ENCODE assay signal across 8 mouse cellular contexts in the genomic region with DNA sequence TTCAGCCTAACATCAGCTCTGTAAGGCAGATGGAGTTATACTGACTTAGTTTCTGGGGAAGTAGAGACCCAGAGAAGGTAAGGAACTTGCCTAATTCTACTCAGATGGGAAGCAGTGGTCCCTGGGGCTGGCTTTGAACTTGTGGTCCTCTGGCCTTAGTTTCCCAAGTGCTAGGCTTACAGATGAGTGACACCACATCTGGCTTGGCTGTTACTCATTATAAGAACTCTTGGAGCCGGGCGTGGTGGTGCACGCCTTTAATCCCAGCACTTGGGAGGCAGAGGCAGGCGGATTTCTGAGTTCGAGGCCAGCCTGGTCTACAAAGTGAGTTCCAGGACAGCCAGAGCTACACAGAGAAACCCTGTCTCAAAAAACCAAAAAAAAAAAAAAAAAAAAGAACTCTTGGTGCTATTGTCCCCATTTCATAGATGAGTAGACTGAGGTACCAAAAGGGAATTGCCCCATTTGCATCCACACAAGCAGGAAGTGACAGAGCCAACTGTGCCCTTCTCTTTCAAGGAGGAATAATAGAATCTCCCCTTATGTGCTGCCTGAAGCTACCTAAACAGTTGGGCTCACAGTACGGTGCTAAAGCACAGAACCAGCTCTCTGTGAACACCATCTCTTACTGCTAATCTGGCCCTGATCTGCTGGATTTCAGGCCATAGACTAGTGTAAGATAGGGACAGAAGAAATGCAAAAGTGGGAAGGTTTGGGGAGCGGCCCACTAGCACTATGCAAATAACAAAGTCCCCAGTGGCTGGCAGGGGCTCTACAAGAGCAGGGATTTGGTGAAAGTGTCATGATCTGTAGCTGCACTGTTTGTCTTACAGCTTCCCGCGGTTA. TPM values are rescaled to one million over a fixed set of nuclear protein-coding genes. Genes with fewer than 3 reads are reported as not detected.
A peak's percentile ranks its signal among the peaks of the same experiment; 100 is the strongest.
DNase-seq lines count a peak whose midpoint lies in the region; ATAC-seq and TF ChIP-seq lines count a peak whose summit lies in the region.
"Had no signal": no experiment of that assay in that cellular context is flagged by ENCODE, and none has a peak within 500 bp of the region (broad histone marks: within the 10 kb centered on the region; RNA-seq: fewer than 3 reads in every experiment).

No protein-coding gene starts in this region.

- H3K9ac ChIP-seq in intestine, embryonic 16.5 days (ENCODE audit: low read depth, low read length) = peak overlapping the region; percentile 39
- no peak overlapping the region for H3K9ac ChIP-seq in midbrain, postnatal 0 days (replicated peaks; ENCODE audit: low read length, poor library complexity, severe bottlenecking)

- H3K36me3 ChIP-seq in intestine, embryonic 16.5 days (ENCODE audit: control insufficient read depth, insufficient read depth, low read length) = no peaks in the 10 kb centered on the region
- no peaks in the 10 kb centered on the region for H3K36me3 ChIP-seq in midbrain, postnatal 0 days (ENCODE audit: insufficient read depth, low read length)

- DNase-seq in layer of hippocampus, adult 2 months (ENCODE audit: low spot score in 2 of 2) = no peak
- DNase-seq in layer of hippocampus, adult 11-12 months (ENCODE audit: low spot score) = no peak
- DNase-seq in midbrain, postnatal 0 days (ENCODE audit: low spot score) = no peak
- DNase-seq in urinary bladder, postnatal 10 days (ENCODE audit: low spot score) = no peak
- no peak for DNase-seq in T-cell, adult 2 months (ENCODE audit: low spot score)
- DNase-seq: cerebellum, postnatal 10 days had no signal

- no peaks in the 10 kb centered on the region for H3K27me3 ChIP-seq in intestine, embryonic 16.5 days (replicated peaks; ENCODE audit: control insufficient read depth, insufficient read depth, low read length)
- no peaks in the 10 kb centered on the region for H3K27me3 ChIP-seq in midbrain, postnatal 0 days (ENCODE audit: insufficient read depth, low read length)

- no peaks in the 10 kb centered on the region for H3K4me1 ChIP-seq in cortical plate, adult 2 months (ENCODE audit: control insufficient read depth, insufficient read depth, low read length)
- H3K4me1 ChIP-seq in intestine, embryonic 16.5 days (ENCODE audit: control insufficient read depth, insufficient read depth, low read length) = peaks cover 27% of the 10 kb centered on the region
- H3K4me1 ChIP-seq in midbrain, postnatal 0 days (ENCODE audit: insufficient read depth, low read length) = peaks cover 2% of the 10 kb centered on the region; the same call in 1 of the 2 replicates

- 0 out of 2 replicates have a peak, but pooled peaks have one; percentile 15 for TF ChIP-seq CTCF in layer of hippocampus, adult 2 months (conservative IDR thresholded peaks at IDR 0.05)
- TF ChIP-seq CTCF in cortical plate, adult 2 months (IDR thresholded peaks at IDR 0.05; ENCODE audit: extremely low read depth, insufficient read depth, low read length) = no peak
- 0 out of 2 replicates have a peak, but pooled peaks have one; percentile 11 for TF ChIP-seq CTCF in midbrain, postnatal 0 days (IDR thresholded peaks at IDR 0.05)

- no peak overlapping the region for H3K4me3 ChIP-seq in layer of hippocampus, adult 2 months
- H3K4me3 ChIP-seq in cortical plate, adult 2 months (ENCODE audit: insufficient read depth, low read length) = no peak overlapping the region
- peak overlapping the region; percentile 27 for H3K4me3 ChIP-seq in intestine, embryonic 16.5 days (ENCODE audit: low read length)
- H3K4me3 ChIP-seq in midbrain, postnatal 0 days (ENCODE audit: low read depth, low read length) = no peak overlapping the region

- TF ChIP-seq POLR2A in cortical plate, adult 2 months (IDR thresholded peaks at IDR 0.05; ENCODE audit: extremely low read depth, insufficient read depth, low read length) = no peak

- WGBS in intestine, embryonic 16.5 days = 64% methylated on average over 9 of the region's 9 CpGs
- 69% methylated on average over 9 of the region's 9 CpGs for WGBS in midbrain, postnatal 0 days

- H3K9me3 ChIP-seq in intestine, embryonic 16.5 days (ENCODE audit: control insufficient read depth, low read length) = no peaks in the 10 kb centered on the region
- H3K9me3 ChIP-seq in midbrain, postnatal 0 days (ENCODE audit: low read length) = no peaks in the 10 kb centered on the region

- peak overlapping the region; percentile 48 for H3K27ac ChIP-seq in layer of hippocampus, adult 2 months
- peak overlapping the region; percentile 64 for H3K27ac ChIP-seq in cortical plate, adult 2 months (ENCODE audit: insufficient read depth, low read length)
- H3K27ac ChIP-seq in intestine, embryonic 16.5 days (ENCODE audit: low read length) = peak overlapping the region; percentile 92
- no peak overlapping the region for H3K27ac ChIP-seq in midbrain, postnatal 0 days (ENCODE audit: low read depth, low read length)

- H3K4me2 ChIP-seq in intestine, embryonic 16.5 days (ENCODE audit: low read depth, low read length) = peak overlapping the region; percentile 43
- H3K4me2 ChIP-seq in midbrain, postnatal 0 days (ENCODE audit: low read depth, low read length, poor library complexity, severe bottlenecking) = no peak overlapping the region

- peak; percentile 69 for ATAC-seq in intestine, embryonic 16.5 days
- ATAC-seq in midbrain, postnatal 0 days (ENCODE audit: low FRiP score) = no peak

RNA-seq across cellular contexts. Expression of a gene that starts 0.6 kb away (rescaled TPM):
- total RNA-seq in layer of hippocampus, adult 2 months (2021) = 1 to 10 TPM; 1.7 to 2.9 TPM
- polyA plus RNA-seq in cortical plate, adult 2 months (2012; rRNA removed) = 2.3 and 3.1 TPM in 2 replicates
- polyA plus RNA-seq in intestine, embryonic 16.5 days (2015; fragmentation: Nextera tagmentation; extraction: Ambion mirVana) = 6.1 and 6.6 TPM in 2 replicates
- total RNA-seq in midbrain, postnatal 0 days (2014; rRNA removed) = 1.3 and 2.1 TPM in 2 replicates
- polyA plus RNA-seq in midbrain, postnatal 0 days (2015; fragmentation: Nextera tagmentation; extraction: Ambion mirVana) = 0.43 and 0.89 TPM in 2 replicates

RNA-seq across cellular contexts. Expression of a gene that starts 4.0 kb away (rescaled TPM):
- 100 to 1,000 TPM; 102 to 103 TPM for total RNA-seq in layer of hippocampus, adult 2 months (2021)
- polyA plus RNA-seq in cortical plate, adult 2 months (2012; rRNA removed) = 70.3 and 71.5 TPM in 2 replicates
- polyA plus RNA-seq in intestine, embryonic 16.5 days (2015; fragmentation: Nextera tagmentation; extraction: Ambion mirVana) = 95.7 and 102 TPM in 2 replicates
- total RNA-seq in midbrain, postnatal 0 days (2014; rRNA removed) = 44.2 and 56.3 TPM in 2 replicates
- polyA plus RNA-seq in midbrain, postnatal 0 days (2015; fragmentation: Nextera tagmentation; extraction: Ambion mirVana) = 35.8 and 38.7 TPM in 2 replicates
